Mouse (Mus musculus): ENCODE data around the gene Pgrmc1.
A peak's percentile ranks its signal among the peaks of the same experiment; 100 is the strongest.

Gene Pgrmc1

DNA sequence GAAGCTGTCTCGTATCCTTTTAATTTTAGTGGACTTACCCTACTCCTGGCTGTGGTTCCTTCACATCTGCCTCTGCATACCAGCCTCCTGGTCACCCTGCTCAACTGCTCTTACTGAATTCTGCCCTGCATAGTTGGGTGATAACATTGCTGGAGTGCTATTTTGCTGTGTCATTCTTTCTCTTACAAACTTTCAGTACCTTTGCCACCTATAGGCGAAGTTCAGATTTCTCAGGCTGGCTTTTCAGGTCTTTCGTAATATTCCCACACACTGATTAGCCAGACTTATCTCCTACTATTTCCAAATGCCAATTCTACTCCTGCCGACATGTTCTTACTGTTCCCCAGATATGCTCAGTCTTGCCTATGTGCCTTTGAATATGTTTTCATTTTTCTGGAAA is 6.0 kb downstream of the Pgrmc1 start:
- no peak for DNase-seq (ENCODE audit: low spot score)

DNA sequence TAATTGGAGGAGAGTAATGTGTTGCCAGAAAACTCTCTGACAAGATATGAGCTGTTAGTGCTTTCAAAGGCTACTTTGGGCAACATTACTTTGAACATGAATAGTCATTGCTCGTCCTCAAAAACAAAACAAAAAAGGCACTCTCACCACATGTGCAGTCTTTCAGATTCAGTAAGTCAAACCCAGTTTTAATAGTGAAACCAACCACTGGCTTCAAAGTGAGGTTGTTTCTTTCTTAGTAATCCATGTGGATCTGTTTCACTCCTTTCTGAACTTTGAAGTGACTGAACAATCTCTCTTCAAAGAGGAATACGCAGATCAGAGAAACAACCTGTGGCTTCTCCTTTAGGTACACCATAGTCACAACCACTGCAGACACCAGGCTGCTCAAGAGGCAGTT is 11.1 kb downstream of the Pgrmc1 start:
- no peak for DNase-seq (ENCODE audit: low spot score)

DNA sequence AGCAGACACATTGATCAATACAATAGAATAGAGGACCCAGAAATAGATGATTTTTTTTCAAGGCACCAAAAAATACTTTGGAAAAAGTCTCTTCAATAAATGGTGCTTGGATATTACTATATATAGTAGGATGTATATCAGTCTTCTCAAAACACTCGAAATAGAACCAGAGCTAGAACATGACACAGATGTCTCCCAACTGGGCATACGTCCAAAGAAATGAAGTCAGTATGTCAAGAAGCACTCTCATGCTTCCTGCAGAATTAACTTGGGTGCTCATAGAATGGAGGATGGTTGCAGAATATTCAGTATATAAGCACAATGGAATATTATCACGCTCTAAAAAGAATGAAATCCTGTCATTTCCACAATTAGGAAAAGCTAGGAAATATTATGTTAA is 30.1 kb downstream of the Pgrmc1 start:
- peak; percentile 27 for DNase-seq (ENCODE audit: low spot score)

DNA sequence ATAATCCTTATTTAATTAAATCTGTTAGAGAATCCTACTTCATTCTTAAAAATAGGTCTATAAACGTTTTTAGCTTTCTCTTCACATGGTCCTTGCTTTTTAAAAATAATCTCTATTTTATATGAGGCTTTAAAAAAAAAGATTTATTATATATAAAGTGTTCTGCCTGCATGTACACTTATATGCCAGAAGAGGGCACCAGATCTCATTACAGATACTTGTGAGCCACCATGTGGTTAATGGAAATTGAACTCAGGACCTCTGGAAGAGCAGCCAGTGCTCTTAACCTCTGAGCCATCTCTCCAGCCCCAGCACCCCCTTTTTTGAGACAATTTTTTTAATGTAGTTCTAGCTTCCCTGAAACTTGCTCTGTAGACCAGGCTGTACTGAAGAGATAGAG is 32.8 kb downstream of the Pgrmc1 start:
- peak; percentile 15 for DNase-seq (ENCODE audit: low spot score)

DNA sequence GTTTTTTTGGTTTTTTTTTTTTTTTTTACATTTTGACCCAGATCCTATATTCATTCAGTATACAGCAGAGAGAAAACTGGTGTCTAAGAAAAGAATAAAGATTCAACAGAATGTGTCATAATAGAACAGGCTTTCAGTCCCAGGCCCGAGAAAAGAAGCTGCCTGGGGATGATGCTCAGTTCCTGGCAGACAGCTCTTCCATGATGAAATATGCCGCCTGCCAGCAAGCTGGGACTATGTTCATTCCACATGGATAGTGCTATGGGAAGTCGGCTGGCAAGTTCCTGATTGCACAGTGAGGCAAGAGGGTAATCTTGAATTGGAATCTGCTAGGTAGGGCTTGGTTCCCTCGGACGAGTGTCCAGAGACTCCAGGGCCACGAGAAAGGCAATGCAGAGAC is 42.0 kb downstream of the Pgrmc1 start:
- DNase-seq (ENCODE audit: low spot score) = peak; percentile 47

DNA sequence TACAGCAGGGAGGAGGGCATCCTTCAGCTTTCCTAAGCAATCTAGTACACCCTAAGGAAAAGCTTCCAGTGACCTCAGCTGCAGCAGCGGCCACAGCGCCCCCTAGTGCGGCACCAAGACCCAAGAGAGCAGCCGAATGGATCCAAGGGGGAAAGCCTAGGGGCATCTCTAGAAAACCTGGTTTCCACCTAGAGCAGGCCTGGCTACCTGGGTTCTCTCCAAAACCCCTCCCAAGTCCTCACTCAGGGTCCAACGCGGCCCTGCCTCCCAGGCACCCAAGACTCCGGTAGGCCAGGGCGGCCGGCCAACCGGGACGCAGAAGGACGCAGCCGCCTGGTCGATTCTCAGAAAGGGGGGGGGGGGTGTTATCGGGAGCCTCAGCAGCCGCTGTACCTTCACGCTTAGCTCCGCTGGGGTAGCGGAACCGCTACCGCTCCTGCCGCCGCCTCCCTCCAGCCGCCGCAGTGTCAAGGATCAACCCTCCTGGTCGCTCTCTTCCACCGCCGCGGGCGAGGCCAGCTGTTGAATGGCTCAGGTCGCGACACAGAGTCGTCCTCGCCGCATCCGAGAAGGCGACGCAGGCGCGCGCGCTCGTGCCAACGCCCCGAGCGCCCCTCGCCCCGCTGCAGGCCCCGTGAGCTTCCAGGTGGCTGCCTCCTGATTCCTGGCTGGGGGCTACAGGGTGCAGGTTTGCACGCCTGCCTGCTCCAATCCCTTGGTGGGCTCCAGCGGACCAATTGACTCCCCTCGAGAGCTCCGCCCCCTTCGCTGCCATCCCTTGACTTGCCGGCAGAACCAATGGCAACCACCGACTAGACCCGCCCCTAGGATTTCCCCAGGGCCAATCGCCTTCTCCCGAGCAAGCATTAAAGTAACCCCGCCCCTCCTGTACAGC is 46.9 kb downstream of the Pgrmc1 start, which contains the start of gene Akap17b:
Gene Akap17b, minus strand, starts transcription at position 739 of the 895 bp plus-strand sequence.
- peak; percentile 79 for DNase-seq (ENCODE audit: low spot score)
